Comparison of ENCODE assay signal across 9 mouse cellular contexts in genomic region chr11:115899486-115900266, GRCm38 (mm10). TPM values are rescaled to one million over a fixed set of nuclear protein-coding genes. Genes with fewer than 3 reads are reported as not detected.
DNase-seq lines count a peak whose midpoint lies in the region; ATAC-seq and TF ChIP-seq lines count a peak whose summit lies in the region.
"Had no signal": no experiment of that assay in that cellular context is flagged by ENCODE, and none has a peak within 500 bp of the region (broad histone marks: within the 10 kb centered on the region; RNA-seq: fewer than 3 reads in every experiment).

Gene Smim5 (plus strand): TSS chr11:115899966.

- peaks cover 0 to 15% of the 10 kb centered on the region in 2 experiments; a peak in 2 of 4 replicates for H3K4me1 ChIP-seq in ES-E14 (ENCODE audit: control insufficient read depth in 2 of 2, insufficient read depth in 2 of 2, low read length in 2 of 2, poor library complexity in 1 of 2)
- peaks cover 79% of the 10 kb centered on the region for H3K4me1 ChIP-seq in heart, embryonic 10.5 days
- H3K4me1 ChIP-seq in kidney, embryonic 15.5 days: peaks cover 62% of the 10 kb centered on the region
- H3K4me1 ChIP-seq in stomach, embryonic 16.5 days (ENCODE audit: control insufficient read depth, insufficient read depth, low read length): peaks cover 47% of the 10 kb centered on the region
- H3K4me1 ChIP-seq: hindbrain, embryonic 15.5 days had no signal

- peak; percentile 88 for ATAC-seq in kidney, embryonic 15.5 days (replicated peaks; ENCODE audit: low FRiP score)
- ATAC-seq in stomach, embryonic 16.5 days (ENCODE audit: insufficient read depth, low FRiP score): peak; percentile 48

- peak within 1 kb of the TSS; percentile 48 for H3K4me2 ChIP-seq in kidney, embryonic 15.5 days
- H3K4me2 ChIP-seq in stomach, embryonic 16.5 days (ENCODE audit: low read depth, low read length): no peak within 1 kb of the TSS
- H3K4me2 ChIP-seq: hindbrain, embryonic 15.5 days had no signal

- WGBS in heart, embryonic 10.5 days: 25% methylated on average over 16 of the region's 16 CpGs
- 17% methylated on average over 16 of the region's 16 CpGs for WGBS in kidney, embryonic 15.5 days
- 30% methylated on average over 16 of the region's 16 CpGs for WGBS in stomach, embryonic 16.5 days

- in situ Hi-C loops in ES-E14 (cut with MboI; ENCODE audit: low sequenced_read_pairs in 2 of 2, unreplicated experiment in 2 of 2): no loop called here

- no peaks in the 10 kb centered on the region for H3K27me3 ChIP-seq in heart, embryonic 10.5 days (ENCODE audit: insufficient read depth, poor library complexity, severe bottlenecking)
- no peaks in the 10 kb centered on the region for H3K27me3 ChIP-seq in kidney, embryonic 15.5 days
- no peaks in the 10 kb centered on the region for H3K27me3 ChIP-seq in stomach, embryonic 16.5 days (ENCODE audit: control insufficient read depth, insufficient read depth, low read length)
- H3K27me3 ChIP-seq: hindbrain, embryonic 15.5 days had no signal

- peaks cover 4% of the 10 kb centered on the region; the same call in 1 of the 2 replicates for H3K36me3 ChIP-seq in ES-E14 (ENCODE audit: control insufficient read depth, insufficient read depth, low read length, poor library complexity, severe bottlenecking)
- peaks cover 27% of the 10 kb centered on the region for H3K36me3 ChIP-seq in heart, embryonic 10.5 days
- peaks cover 20% of the 10 kb centered on the region for H3K36me3 ChIP-seq in kidney, embryonic 15.5 days
- no peaks in the 10 kb centered on the region for H3K36me3 ChIP-seq in stomach, embryonic 16.5 days (ENCODE audit: control insufficient read depth, insufficient read depth, low read length)

- H3K4me3 ChIP-seq in ES-E14 (ENCODE audit: insufficient read depth in 1 of 2, low read depth in 1 of 2, low read length in 2 of 2, poor library complexity in 1 of 2, severe bottlenecking in 1 of 2): no peak within 1 kb of the TSS
- peak within 1 kb of the TSS; percentile 51 for H3K4me3 ChIP-seq in heart, embryonic 10.5 days
- H3K4me3 ChIP-seq in kidney, embryonic 15.5 days (replicated peaks): peak within 1 kb of the TSS; percentile 9; the same call in 1 of the 2 replicates
- H3K4me3 ChIP-seq in stomach, embryonic 16.5 days (replicated peaks; ENCODE audit: low read length): peak within 1 kb of the TSS; percentile 4; the same call in 1 of the 2 replicates
- H3K4me3 ChIP-seq: hindbrain, embryonic 15.5 days had no signal

- H3K9me3 ChIP-seq in ES-E14 (ENCODE audit: control insufficient read depth, insufficient read depth, low read depth, low read length): no peaks in the 10 kb centered on the region
- H3K9me3 ChIP-seq in heart, embryonic 10.5 days: no peaks in the 10 kb centered on the region
- no peaks in the 10 kb centered on the region for H3K9me3 ChIP-seq in kidney, embryonic 15.5 days (replicated peaks)
- no peaks in the 10 kb centered on the region for H3K9me3 ChIP-seq in stomach, embryonic 16.5 days (replicated peaks; ENCODE audit: control insufficient read depth, low read length)
- H3K9me3 ChIP-seq: hindbrain, embryonic 15.5 days had no signal

- H3K9ac ChIP-seq in ES-E14 (ENCODE audit: insufficient read depth, low read depth, low read length, poor library complexity, severe bottlenecking): no peak within 1 kb of the TSS
- no peak within 1 kb of the TSS for H3K9ac ChIP-seq in kidney, embryonic 15.5 days
- peak within 1 kb of the TSS; percentile 38 for H3K9ac ChIP-seq in stomach, embryonic 16.5 days (ENCODE audit: low read length)
- H3K9ac ChIP-seq: hindbrain, embryonic 15.5 days had no signal

- no peak within 1 kb of the TSS for H3K27ac ChIP-seq in ES-E14 (ENCODE audit: insufficient read depth, low read depth, low read length, poor library complexity, severe bottlenecking)
- peak within 1 kb of the TSS; percentile 92 for H3K27ac ChIP-seq in heart, embryonic 10.5 days
- H3K27ac ChIP-seq in kidney, embryonic 15.5 days: peak within 1 kb of the TSS; percentile 90
- H3K27ac ChIP-seq in stomach, embryonic 16.5 days (ENCODE audit: low read length): peak within 1 kb of the TSS; percentile 29
- H3K27ac ChIP-seq: hindbrain, embryonic 15.5 days had no signal

- DNase-seq in ES-E14 (ENCODE audit: low read depth, low spot score): peak; percentile 66
- peak; percentile 67 for DNase-seq in c-Kit-positive CD71-positive TER-119-positive erythroid progenitor cells, embryonic 14.5 days (ENCODE audit: low spot score)
- peak; percentile 96 for DNase-seq in heart, embryonic 10.5 days (ENCODE audit: low spot score)
- DNase-seq in lung, postnatal 36 days: peak; percentile 74
- no peak for DNase-seq in left cerebral cortex, adult 18-20 months (ENCODE audit: low spot score in 2 of 2)
- no peak for DNase-seq in right cerebral cortex, postnatal 10 days (ENCODE audit: low spot score in 2 of 2)

TF ChIP-seq in ES-E14, 5 proteins besides CTCF, POLR2A, EP300 and RAD21:
- TF ChIP-seq ZC3H11A (IDR thresholded peaks at IDR 0.05; ENCODE audit: borderline replicate concordance, low read depth, low read length): no peak
- TF ChIP-seq MAFK (IDR thresholded peaks at IDR 0.05; ENCODE audit: insufficient read depth, low read depth, low read length): no peak
- TF ChIP-seq HCFC1 (IDR thresholded peaks at IDR 0.05; ENCODE audit: borderline replicate concordance, insufficient read depth, low read length): no peak
- TF ChIP-seq CHD2 (IDR thresholded peaks at IDR 0.05; ENCODE audit: low read depth, low read length): no peak
- no peak for TF ChIP-seq ZNF384 (IDR thresholded peaks at IDR 0.05; ENCODE audit: low read depth, low read length)

RNA-seq across cellular contexts. Expression of gene Smim5, which starts in this region (rescaled TPM):
- 0.67 TPM in 1 of 2 replicates, not detected in the other for total RNA-seq in ES-E14 (2012; rRNA removed)
- 13.7 and 17.9 TPM in 2 replicates for polyA plus RNA-seq in heart, embryonic 10.5 days (2016; fragmentation: Nextera tagmentation; extraction: Ambion mirVana)
- polyA plus RNA-seq in kidney, embryonic 15.5 days (2015; fragmentation: Nextera tagmentation; extraction: Ambion mirVana): 3.9 and 4.1 TPM in 2 replicates
- polyA plus RNA-seq in stomach, embryonic 16.5 days (2015; fragmentation: Nextera tagmentation; extraction: Ambion mirVana): 6.5 and 8.5 TPM in 2 replicates
- total RNA-seq in left cerebral cortex, adult 18-20 months (2021): under 1 TPM in 1 of 2 experiments, not detected in 1; 0.54 TPM

Comparison
In these comparisons a context has a peak if more than half of its experiments do, and no peak if none do; other contexts are left out.
1. Peak in DNase-seq in ES-E14; RNA of the gene not detected or under 1 TPM.
2. DNase-seq: peak in c-Kit-positive CD71-positive TER-119-positive erythroid progenitor cells, embryonic 14.5 days (single experiment), heart, embryonic 10.5 days (single experiment) and lung, postnatal 36 days (single experiment); none in left cerebral cortex, adult 18-20 months (0 of 2) and right cerebral cortex, postnatal 10 days (0 of 2).
3. H3K4me3 ChIP-seq: peak in heart, embryonic 10.5 days (single experiment), kidney, embryonic 15.5 days (single experiment) and stomach, embryonic 16.5 days (single experiment); none in ES-E14 (0 of 2).